Mouse (Mus musculus) small intestine, adult 2 months (tissue): ENCODE results near the gene Klrb1c.
"Not testable (repeated sequence)": the region's sequence is repeated elsewhere in the genome, so short reads cannot be mapped to it uniquely, and the experiment has no call there.

Experiments used
- CTCF ChIP-seq: fragments of 200-500 bp; IDR thresholded peaks from 2 replicates; pipeline ENCODE4 v1.5.1; 2012; ENCODE audit warnings: low read depth, mild to moderate bottlenecking, control low read depth, inconsistent platforms, low read length, moderate library complexity, mixed read lengths; ENCODE audit not compliant: insufficient replicate concordance, insufficient read length; ENCODE audit errors: extremely low read depth
- POLR2A ChIP-seq: fragments of 200-500 bp; IDR thresholded peaks from 2 replicates; pipeline ENCODE4 v1.6.1; 2012; ENCODE audit warnings: low read depth, mild to moderate bottlenecking, control low read depth, inconsistent platforms, low read length, moderate library complexity

DNA sequence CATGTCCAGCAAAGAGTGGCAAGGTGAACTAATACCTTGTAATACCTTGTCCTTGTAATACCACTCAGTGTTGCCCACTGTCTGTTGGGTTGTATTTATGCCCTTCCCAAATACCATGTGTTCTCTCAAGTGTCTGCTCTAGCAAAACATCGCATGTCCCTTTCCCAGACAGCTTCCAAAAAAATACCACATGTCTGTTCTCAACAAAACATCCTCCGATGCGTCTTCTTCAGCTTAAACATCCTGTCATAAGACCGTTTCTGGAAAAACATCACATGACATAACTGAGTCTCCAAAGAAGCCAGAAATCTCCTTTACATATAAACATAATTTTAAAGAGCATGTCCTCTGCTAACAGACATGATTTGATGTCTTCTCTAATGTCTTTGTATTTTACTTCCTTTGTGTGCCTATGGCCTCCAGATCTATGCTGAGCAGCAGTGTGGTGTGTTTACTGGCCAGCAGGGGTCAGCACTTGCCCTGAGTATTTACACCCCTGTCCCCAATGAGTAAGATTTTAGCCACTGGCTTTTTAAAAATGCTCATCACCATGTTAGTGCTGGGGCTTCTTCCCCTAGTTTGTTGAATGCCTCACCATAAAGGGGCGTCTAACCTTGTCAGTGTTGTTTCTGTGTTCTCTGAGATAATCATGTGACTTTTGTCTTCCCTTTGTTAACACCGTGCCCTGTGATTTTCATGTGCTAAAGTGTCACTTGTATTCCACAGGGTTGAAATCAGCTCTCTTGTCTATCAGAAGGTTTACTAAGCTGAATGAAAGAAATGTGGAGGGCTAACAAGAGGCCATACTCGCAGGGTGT is 16.0 kb upstream of the Klrb1c start:
- peak; percentile 40; the same call in 1 of the 2 replicates for TF ChIP-seq CTCF
- TF ChIP-seq POLR2A, result not testable (repeated sequence)
